Mouse (Mus musculus) myocyte (in vitro differentiated cells): ENCODE measurements around the gene Padi6. TPM values are rescaled to one million over a fixed set of nuclear protein-coding genes. Genes with fewer than 3 reads are reported as not detected.

Source experiments
- H3K27me3 ChIP-seq: one replicate; pipeline ENCODE4 v1.6.1; 2011; ENCODE audit not compliant: control insufficient read depth, insufficient read depth, insufficient read length
- H3K36me3 ChIP-seq: one replicate; pipeline ENCODE4 v1.6.1; 2011; ENCODE audit not compliant: control insufficient read depth, insufficient read depth
- H3K4me2 ChIP-seq: one replicate; pipeline ENCODE4 v1.6.1; 2011; ENCODE audit warnings: low read depth, control low read depth
- H3K4me3 ChIP-seq: one replicate; pipeline ENCODE4 v1.5.1; 2011; ENCODE audit warnings: mild to moderate bottlenecking, control low read depth, moderate library complexity
- H3K79me2 ChIP-seq: one replicate; pipeline ENCODE4 v1.6.1; 2011; ENCODE audit not compliant: control insufficient read depth, insufficient read depth
- H3ac ChIP-seq: one replicate; pipeline ENCODE4 v1.6.1; 2011; ENCODE audit not compliant: control insufficient read depth, insufficient read length
- CEBPB ChIP-seq: IDR thresholded peaks from 2 replicates; pipeline ENCODE4 v1.6.1; 2011; ENCODE audit warnings: mild to moderate bottlenecking, moderate library complexity; ENCODE audit not compliant: poor library complexity, insufficient read depth, severe bottlenecking
- E2F4 ChIP-seq: IDR thresholded peaks from one replicate; pipeline ENCODE4 v1.6.1; 2011; ENCODE audit warnings: mild to moderate bottlenecking, control low read depth, moderate library complexity; ENCODE audit not compliant: insufficient read depth
- MAX ChIP-seq: IDR thresholded peaks from one replicate; pipeline ENCODE4 v1.6.1; 2011; ENCODE audit warnings: low read depth, mild to moderate bottlenecking, control low read depth
- MYOD1 ChIP-seq, 3 experiments: IDR thresholded peaks; one replicate each; pipeline ENCODE4 v1.6.1; 2011; ENCODE audit warnings: control low read depth in 2 of 3, low read depth in 2 of 3, mild to moderate bottlenecking in 2 of 3, moderate library complexity in 1 of 3; ENCODE audit not compliant: insufficient read length in 2 of 3, control insufficient read depth in 1 of 3
- MYOG ChIP-seq, 3 experiments: IDR thresholded peaks; one replicate each; pipeline ENCODE4 v1.6.1; 2011; ENCODE audit warnings: control low read depth in 2 of 3, low read depth in 2 of 3, mild to moderate bottlenecking in 2 of 3; ENCODE audit not compliant: insufficient read length in 2 of 3, control insufficient read depth in 1 of 3, insufficient read depth in 1 of 3
- POLR2A ChIP-seq: IDR thresholded peaks from one replicate; pipeline ENCODE4 v1.6.1; 2011; ENCODE audit warnings: low read depth, mild to moderate bottlenecking, control low read depth, moderate library complexity; ENCODE audit not compliant: insufficient read length
- POLR2AphosphoS2 ChIP-seq: IDR thresholded peaks from one replicate; pipeline ENCODE4 v1.6.1; 2011; ENCODE audit warnings: low read depth, control low read depth; ENCODE audit not compliant: insufficient read length
- REST ChIP-seq: IDR thresholded peaks from one replicate; pipeline ENCODE4 v1.6.1; 2011; ENCODE audit warnings: mild to moderate bottlenecking, control low read depth, moderate library complexity; ENCODE audit not compliant: insufficient read depth, insufficient read length
- SRF ChIP-seq: IDR thresholded peaks from one replicate; pipeline ENCODE4 v1.6.1; 2011; ENCODE audit warnings: low read depth; ENCODE audit not compliant: control insufficient read depth, insufficient read length
- TCF12 ChIP-seq: IDR thresholded peaks from one replicate; pipeline ENCODE4 v1.6.1; 2011; ENCODE audit warnings: mild to moderate bottlenecking, control low read depth; ENCODE audit not compliant: poor library complexity, insufficient read depth, severe bottlenecking
- TCF3 ChIP-seq: IDR thresholded peaks from one replicate; pipeline ENCODE4 v1.6.1; 2011; ENCODE audit warnings: low read depth, control low read depth; ENCODE audit not compliant: insufficient read length
- USF1 ChIP-seq: IDR thresholded peaks from one replicate; pipeline ENCODE4 v1.6.1; 2011; ENCODE audit warnings: low read depth, mild to moderate bottlenecking, control low read depth, moderate library complexity
- polyA plus RNA-seq: library from polyadenylated mRNA; unstranded; fragments of >200 nt; fragmentation: generic; extraction: Trizol; gene quantifications from one replicate; pipeline ENCODE4 v1.2.1, GENCODE M21; 2012; ENCODE audit warnings: missing spikeins

Padi6 gene
- polyA plus RNA-seq, 1 experiment = 0.20 TPM

- TF ChIP-seq REST (no peak), MAX (no peak)
Measured at GRCm38 (mm10) chr4:140708297-140708927, 34.0 kb downstream of the Padi6 start.

GRCm38 (mm10) chr4:140707615-140708014, 34.8 kb downstream of the Padi6 start:
- Histone ChIP-seq H3K4me2 (peak overlapping the region; percentile 24), H3K27me3 (no peaks in the 10 kb centered on the region), H3K4me3 (no peak overlapping the region), H3K36me3 (peaks cover 7% of the 10 kb centered on the region), H3K79me2 (peaks cover 57% of the 10 kb centered on the region), H3ac (no peak overlapping the region)
- no peak for TF ChIP-seq USF1
- TF ChIP-seq TCF12 = no peak
- TF ChIP-seq CEBPB = no peak
- TF ChIP-seq POLR2AphosphoS2 = no peak
- TF ChIP-seq TCF3 = no peak
- no peak for TF ChIP-seq MYOG (IDR thresholded peaks at IDR 0.05; ENCODE audit: control insufficient read depth in 1 of 3, insufficient read depth in 1 of 3, insufficient read length in 2 of 3, low read depth in 2 of 3)
- no peak for TF ChIP-seq REST

More at GRCm38 (mm10) chr4:140708297-140708927, 34.0 kb downstream of the Padi6 start:
- peak overlapping the region; percentile 50 for H3K4me2 ChIP-seq
- no peaks in the 10 kb centered on the region for H3K27me3 ChIP-seq
- peaks cover 51% of the 10 kb centered on the region for H3K79me2 ChIP-seq
- peaks cover 9% of the 10 kb centered on the region for H3K36me3 ChIP-seq
- H3K4me3 ChIP-seq = no peak overlapping the region
- H3ac ChIP-seq = no peak overlapping the region

- Histone ChIP-seq H3K79me2 (peaks cover 54% of the 10 kb centered on the region), H3ac (no peak overlapping the region), H3K4me2 (peak overlapping the region; percentile 88), H3K4me3 (peak overlapping the region; percentile 51), H3K27me3 (no peaks in the 10 kb centered on the region), H3K36me3 (no peaks in the 10 kb centered on the region)
- TF ChIP-seq SRF = no peak
- TF ChIP-seq MYOD1 (IDR thresholded peaks at IDR 0.05; ENCODE audit: control insufficient read depth in 1 of 3, insufficient read length in 2 of 3, low read depth in 2 of 3) = no peak
- TF ChIP-seq TCF12 = no peak
- TF ChIP-seq MAX = no peak
- TF ChIP-seq POLR2AphosphoS2 = no peak
- no peak for TF ChIP-seq TCF3
- no peak for TF ChIP-seq REST
- TF ChIP-seq POLR2A = no peak
- no peak for TF ChIP-seq USF1
- no peak for TF ChIP-seq CEBPB
- no peak for TF ChIP-seq E2F4
- TF ChIP-seq MYOG (IDR thresholded peaks at IDR 0.05; ENCODE audit: control insufficient read depth in 1 of 3, insufficient read depth in 1 of 3, insufficient read length in 2 of 3, low read depth in 2 of 3) = no peak
Measured at GRCm38 (mm10) chr4:140704166-140704565, 38.3 kb downstream of the Padi6 start.

GRCm38 (mm10) chr4:140703636-140704035, 38.8 kb downstream of the Padi6 start:
- H3ac ChIP-seq = no peak overlapping the region
- no peaks in the 10 kb centered on the region for H3K27me3 ChIP-seq
- H3K4me3 ChIP-seq = peak overlapping the region; percentile 51
- peak overlapping the region; percentile 88 for H3K4me2 ChIP-seq
- H3K79me2 ChIP-seq = peaks cover 54% of the 10 kb centered on the region
- H3K36me3 ChIP-seq = no peaks in the 10 kb centered on the region
- TF ChIP-seq REST (no peak), E2F4 (no peak), MYOG (IDR thresholded peaks at IDR 0.05; ENCODE audit: control insufficient read depth in 1 of 3, insufficient read depth in 1 of 3, insufficient read length in 2 of 3, low read depth in 2 of 3) (no peak), CEBPB (no peak), USF1 (no peak), TCF12 (no peak), TCF3 (no peak), POLR2AphosphoS2 (no peak), SRF (no peak), MYOD1 (IDR thresholded peaks at IDR 0.05; ENCODE audit: control insufficient read depth in 1 of 3, insufficient read length in 2 of 3, low read depth in 2 of 3) (no peak), POLR2A (no peak), MAX (no peak)

GRCm38 (mm10) chr4:140702611-140703327, 39.7 kb downstream of the Padi6 start:
- H3K36me3 ChIP-seq = no peaks in the 10 kb centered on the region
- no peaks in the 10 kb centered on the region for H3K27me3 ChIP-seq
- H3K4me3 ChIP-seq = peak overlapping the region; percentile 51
- H3K4me2 ChIP-seq = peak overlapping the region; percentile 88
- TF ChIP-seq CEBPB = no peak
- no peak for TF ChIP-seq TCF3
- TF ChIP-seq MYOG (IDR thresholded peaks at IDR 0.05; ENCODE audit: control insufficient read depth in 1 of 3, insufficient read depth in 1 of 3, insufficient read length in 2 of 3, low read depth in 2 of 3) = peak in 1 of 3 experiments; percentile 11
- TF ChIP-seq E2F4 = peak; percentile 83
- peak; percentile 46 for TF ChIP-seq POLR2A
- peak overlapping the region; percentile 84 for H3ac ChIP-seq
- peaks cover 50% of the 10 kb centered on the region for H3K79me2 ChIP-seq
